Mouse (Mus musculus): ENCODE data around the gene E030030I06Rik.

DNA sequence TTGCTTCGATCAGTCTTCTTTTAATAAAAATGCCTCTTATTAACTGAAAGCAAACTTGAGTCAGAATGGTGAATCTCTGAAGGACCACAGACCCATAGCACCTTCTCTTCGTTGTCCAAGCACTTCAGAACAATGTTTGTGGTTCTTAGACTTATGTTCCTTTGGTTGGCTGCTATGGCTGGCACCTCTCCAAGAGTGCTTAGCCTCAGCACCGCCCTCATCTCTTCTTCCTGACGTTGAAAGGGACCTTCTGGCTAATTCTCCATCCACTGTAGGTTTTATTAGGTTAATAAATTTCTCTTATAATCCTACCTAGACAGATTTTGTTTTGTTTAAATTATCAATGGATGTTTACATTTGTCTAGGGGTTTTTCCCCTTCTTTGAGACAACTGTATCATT is 78.5 kb downstream of the E030030I06Rik start:
- TF ChIP-seq CTCF (IDR thresholded peaks at IDR 0.05; ENCODE audit: low read depth) (no peak), EP300 (optimal IDR thresholded peaks at IDR 0.05) (no peak)

All from stomach, postnatal 0 days (tissue).